Mouse (Mus musculus) small intestine, adult 2 months (tissue): ENCODE measurements around the gene Pde4d. TPM values are rescaled to one million over a fixed set of nuclear protein-coding genes. Genes with fewer than 3 reads are reported as not detected.

Experiments used
- H3K27ac ChIP-seq: fragments of 200-500 bp; 2 replicates; pipeline ENCODE4 v1.5.1; 2012; ENCODE audit warnings: low read depth, low read length, control low read depth, inconsistent platforms; ENCODE audit not compliant: insufficient read depth
- H3K27me3 ChIP-seq: fragments of 200-500 bp; 2 replicates; pipeline ENCODE4 v1.6.1; 2012; ENCODE audit warnings: mild to moderate bottlenecking, moderate library complexity, low read length, inconsistent platforms; ENCODE audit not compliant: control insufficient read depth, insufficient read depth
- H3K36me3 ChIP-seq: fragments of 200-500 bp; 2 replicates; pipeline ENCODE4 v1.6.1; 2012; ENCODE audit warnings: mild to moderate bottlenecking, low read length, control low read depth, inconsistent platforms; ENCODE audit not compliant: control insufficient read depth, insufficient read depth
- H3K4me1 ChIP-seq: fragments of 200-500 bp; 2 replicates; pipeline ENCODE4 v1.6.1; 2012; ENCODE audit warnings: low read length, inconsistent platforms, mixed read lengths; ENCODE audit not compliant: control insufficient read depth, insufficient read depth, insufficient read length
- H3K4me3 ChIP-seq: fragments of 200-500 bp; 2 replicates; pipeline ENCODE4 v1.5.1; 2012; ENCODE audit warnings: low read depth, mild to moderate bottlenecking, control low read depth, inconsistent platforms, low read length, moderate library complexity
- CTCF ChIP-seq: fragments of 200-500 bp; IDR thresholded peaks from 2 replicates; pipeline ENCODE4 v1.5.1; 2012; ENCODE audit warnings: low read depth, mild to moderate bottlenecking, control low read depth, inconsistent platforms, low read length, moderate library complexity, mixed read lengths; ENCODE audit not compliant: insufficient replicate concordance, insufficient read length; ENCODE audit errors: extremely low read depth
- POLR2A ChIP-seq: fragments of 200-500 bp; IDR thresholded peaks from 2 replicates; pipeline ENCODE4 v1.6.1; 2012; ENCODE audit warnings: low read depth, mild to moderate bottlenecking, control low read depth, inconsistent platforms, low read length, moderate library complexity
- WGBS: fragments of 180-500 bp; shearing (Covaris S2); methylation state at CpG from one replicate; pipeline ENCODE4 v1.1.7; 2018; 5-methylcytosine and 5-hydroxymethylcytosine counted together
- polyA plus RNA-seq: library from polyadenylated mRNA; depleted of rRNA; stranded (reverse); fragments of >200 nt; gene quantifications from 2 replicates; pipeline ENCODE4 v1.2.3, GENCODE M21; 2012

The Pde4d gene
- polyA plus RNA-seq, 1 experiment, result 8.4 TPM

DNA sequence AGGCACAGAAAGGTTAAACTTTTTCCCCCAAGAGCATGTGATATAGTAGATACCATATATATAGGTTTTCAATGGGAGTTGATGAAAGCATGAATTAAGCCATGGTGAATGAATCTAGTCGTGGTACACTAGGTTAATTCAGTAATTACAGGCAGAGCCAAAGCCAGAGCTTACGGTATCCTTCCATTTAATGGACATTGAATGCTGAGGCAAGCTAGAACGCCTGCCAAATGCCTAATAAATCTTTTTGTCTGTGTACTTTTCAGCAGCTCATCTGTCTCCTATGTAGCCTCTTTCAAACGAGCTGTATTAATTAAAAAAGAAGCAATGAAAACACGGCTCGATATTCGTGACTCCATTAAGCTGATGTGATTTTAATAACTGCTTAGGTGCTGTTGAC is 862.8 kb downstream of the Pde4d start:
- no peaks in the 10 kb centered on the region for H3K27me3 ChIP-seq
- H3K4me1 ChIP-seq, result peaks cover 5% of the 10 kb centered on the region; the same call in 1 of the 2 replicates
- WGBS, result 79% methylated on average over 7 of the region's 7 CpGs
- no peak overlapping the region for H3K27ac ChIP-seq
- TF ChIP-seq CTCF, result no peak
- TF ChIP-seq POLR2A, result no peak
- H3K36me3 ChIP-seq, result no peaks in the 10 kb centered on the region
- no peak overlapping the region for H3K4me3 ChIP-seq

DNA sequence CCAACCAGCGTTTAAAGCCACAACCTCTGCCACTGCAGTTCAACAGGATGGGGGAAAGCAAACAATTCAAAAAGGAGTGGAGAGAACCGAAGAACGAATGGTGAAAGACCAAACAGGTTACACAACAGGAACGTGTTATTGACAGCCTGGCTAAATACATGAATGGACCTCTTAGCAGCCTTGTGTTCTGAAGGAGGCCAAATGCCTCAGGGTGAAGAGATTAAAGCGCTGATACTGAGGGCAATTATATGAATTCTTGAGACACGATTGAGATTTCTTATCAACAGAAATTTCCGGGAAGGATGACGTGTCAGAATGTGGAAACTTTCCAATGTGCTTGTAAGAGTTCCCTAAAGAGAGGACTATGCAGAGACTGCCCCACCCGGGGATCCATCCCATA is 865.9 kb downstream of the Pde4d start:
- Histone ChIP-seq H3K4me1 (peaks cover 5% of the 10 kb centered on the region; the same call in 1 of the 2 replicates), H3K27ac (no peak overlapping the region), H3K27me3 (no peaks in the 10 kb centered on the region), H3K4me3 (no peak overlapping the region), H3K36me3 (no peaks in the 10 kb centered on the region)
- WGBS, result 29% methylated on average over 9 of the region's 9 CpGs
- TF ChIP-seq CTCF, result no peak
- no peak for TF ChIP-seq POLR2A

DNA sequence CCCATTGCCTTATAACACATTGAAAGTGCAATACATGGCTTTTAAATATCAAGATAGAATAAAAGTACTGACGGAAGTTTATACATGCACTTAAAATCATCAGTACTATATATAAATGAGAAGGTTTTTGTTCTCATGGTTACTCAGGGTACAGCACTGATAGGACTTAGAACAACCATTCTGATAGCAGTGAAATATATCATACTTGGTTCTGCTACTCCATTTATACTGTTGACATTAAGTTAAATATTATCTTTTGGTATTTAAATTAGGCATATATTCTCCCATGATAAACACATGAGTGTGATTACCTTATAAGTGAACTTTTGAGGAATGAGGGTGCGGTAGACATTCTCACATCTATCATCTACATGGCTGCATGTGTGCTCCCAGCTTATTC is 867.9 kb downstream of the Pde4d start:
- WGBS, result 47% methylated on average over 2 of the region's 2 CpGs
- Histone ChIP-seq H3K4me1 (peaks cover 5% of the 10 kb centered on the region; the same call in 1 of the 2 replicates), H3K36me3 (no peaks in the 10 kb centered on the region), H3K4me3 (no peak overlapping the region), H3K27ac (no peak overlapping the region), H3K27me3 (no peaks in the 10 kb centered on the region)
- TF ChIP-seq CTCF, result no peak
- no peak for TF ChIP-seq POLR2A

DNA sequence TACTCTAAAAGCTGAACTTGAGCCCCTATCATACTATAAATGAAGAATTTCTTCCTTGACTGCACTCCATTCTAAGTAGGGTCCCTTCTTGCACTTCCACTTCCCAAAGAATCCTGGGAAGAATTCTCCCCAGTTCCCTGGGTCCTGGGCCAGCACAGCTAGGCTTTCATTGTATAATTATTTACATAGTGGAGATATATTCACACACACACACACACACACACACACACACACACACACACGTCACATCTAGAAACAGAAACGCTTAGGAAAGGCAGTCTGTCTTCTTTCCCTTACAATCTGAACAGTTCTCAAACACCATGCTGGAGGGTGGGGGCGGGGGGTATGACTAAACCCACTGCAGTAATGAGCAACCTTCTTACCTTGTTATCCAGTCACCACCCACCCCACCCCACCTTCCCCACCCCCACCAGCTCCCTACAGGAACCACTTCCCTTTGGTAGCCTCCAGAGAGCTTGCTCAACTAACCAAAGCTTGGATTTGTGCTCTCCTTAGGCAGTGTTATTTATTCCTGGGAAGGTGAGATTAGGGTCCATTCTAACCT is 868.8 kb downstream of the Pde4d start:
- Histone ChIP-seq H3K36me3 (no peaks in the 10 kb centered on the region), H3K27me3 (no peaks in the 10 kb centered on the region), H3K4me1 (peaks cover 5% of the 10 kb centered on the region; the same call in 1 of the 2 replicates), H3K4me3 (no peak overlapping the region), H3K27ac (no peak overlapping the region)
- 58% methylated on average over 3 of the region's 3 CpGs for WGBS
- no peak for TF ChIP-seq CTCF
- no peak for TF ChIP-seq POLR2A

DNA sequence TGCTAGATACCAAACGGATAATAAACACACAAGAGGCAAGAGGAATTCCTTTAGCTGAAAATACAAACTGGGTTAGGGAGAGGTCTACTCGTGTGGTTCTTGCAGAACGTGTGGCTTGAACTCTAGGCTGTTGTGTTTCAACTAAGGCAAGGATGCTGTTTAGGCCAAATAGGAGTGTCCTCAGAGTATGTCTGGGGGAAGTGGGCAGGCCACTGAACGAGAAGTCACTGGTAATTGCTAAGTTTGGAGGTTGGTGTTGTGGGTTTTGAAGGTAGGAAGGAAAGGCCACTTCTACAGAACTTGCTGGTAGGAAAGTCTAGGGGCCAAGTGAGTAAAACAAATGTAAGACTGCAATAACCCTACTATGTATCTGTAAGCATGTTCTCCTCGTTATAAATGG is 876.3 kb downstream of the Pde4d start:
- Histone ChIP-seq H3K4me3 (no peak overlapping the region), H3K4me1 (no peaks in the 10 kb centered on the region), H3K27ac (no peak overlapping the region), H3K36me3 (no peaks in the 10 kb centered on the region), H3K27me3 (no peaks in the 10 kb centered on the region)
- WGBS, result 74% methylated on average over 5 of the region's 5 CpGs
- TF ChIP-seq CTCF (no peak), POLR2A (no peak)

DNA sequence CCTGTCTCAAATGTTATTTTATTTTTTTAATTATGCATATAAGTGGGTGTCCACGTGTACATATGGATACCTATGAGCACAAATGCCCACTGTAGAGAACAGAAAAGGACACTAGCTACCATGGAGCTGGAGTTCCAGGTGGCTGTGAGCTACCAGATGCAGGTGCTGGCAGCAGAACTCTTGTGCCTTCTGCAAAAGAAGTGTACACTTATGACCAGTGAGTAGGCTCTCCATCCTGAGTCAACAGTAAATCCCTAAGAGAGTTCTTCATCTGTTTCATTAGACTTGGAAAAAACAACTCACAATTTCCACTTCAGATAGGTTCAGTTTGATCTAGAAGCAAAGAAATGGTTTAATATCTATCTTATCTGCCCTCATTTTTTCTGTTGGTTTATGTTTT is 881.8 kb downstream of the Pde4d start:
- H3K36me3 ChIP-seq, result no peaks in the 10 kb centered on the region
- whole genome bisulfite sequencing, result 64% methylated on average over 1 of the region's 1 CpGs
- H3K27me3 ChIP-seq, result no peaks in the 10 kb centered on the region

DNA sequence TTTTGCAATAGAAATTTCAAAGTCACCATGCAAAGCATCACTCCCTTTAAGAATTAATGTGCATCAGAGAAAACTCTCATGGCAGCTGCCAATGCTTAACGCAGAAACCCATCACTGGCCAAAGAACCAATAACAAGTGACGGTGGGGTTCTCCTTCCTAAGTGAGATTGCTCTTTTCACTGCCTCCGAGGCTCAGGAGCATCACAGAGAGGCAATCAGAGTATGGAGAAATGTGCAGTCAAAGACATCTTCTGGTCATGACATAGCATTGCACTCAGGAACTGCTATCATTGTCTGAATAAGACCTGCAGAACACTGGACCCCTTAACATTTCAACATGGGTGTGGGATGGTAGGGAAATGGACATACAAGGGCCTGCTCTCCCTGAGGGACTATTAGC is 892.2 kb downstream of the Pde4d start:
- Histone ChIP-seq H3K27ac (no peak overlapping the region), H3K4me3 (no peak overlapping the region), H3K4me1 (no peaks in the 10 kb centered on the region), H3K36me3 (no peaks in the 10 kb centered on the region), H3K27me3 (no peaks in the 10 kb centered on the region)
- 61% methylated on average over 3 of the region's 3 CpGs for WGBS
- no peak for TF ChIP-seq CTCF
- no peak for TF ChIP-seq POLR2A

More for the DNA sequence above, 881.8 kb downstream of the Pde4d start:
- no peak overlapping the region for H3K27ac ChIP-seq
- H3K4me3 ChIP-seq, result no peak overlapping the region
- no peak for TF ChIP-seq CTCF
- no peak for TF ChIP-seq POLR2A
- no peaks in the 10 kb centered on the region for H3K4me1 ChIP-seq

DNA sequence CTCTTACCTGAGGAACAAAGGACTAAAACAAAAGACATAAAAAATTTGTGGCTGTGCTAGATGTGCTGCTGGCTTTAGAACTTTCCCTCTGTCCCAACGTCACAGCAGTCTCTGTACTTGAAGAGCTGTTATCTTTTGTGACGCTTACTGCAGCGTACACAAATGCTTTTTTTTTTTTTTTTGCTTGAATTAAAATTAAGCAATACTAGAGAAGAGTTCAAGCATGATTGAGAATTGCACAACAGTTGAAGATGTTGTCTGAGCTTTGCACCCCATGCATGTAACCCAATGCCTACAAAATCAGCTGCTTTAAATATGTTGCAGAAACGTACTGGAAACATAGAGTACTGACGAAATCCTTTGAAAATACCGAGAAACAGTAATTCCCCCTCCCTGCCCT is 892.7 kb downstream of the Pde4d start:
- no peaks in the 10 kb centered on the region for H3K27me3 ChIP-seq
- 45% methylated on average over 6 of the region's 6 CpGs for WGBS
- H3K36me3 ChIP-seq, result no peaks in the 10 kb centered on the region
- no peaks in the 10 kb centered on the region for H3K4me1 ChIP-seq
- TF ChIP-seq CTCF, result no peak
- no peak for TF ChIP-seq POLR2A
- no peak overlapping the region for H3K27ac ChIP-seq
- H3K4me3 ChIP-seq, result no peak overlapping the region
